Mouse (Mus musculus) NIH3T3 (cell line): ENCODE data around the gene Kif26a.

Experiments
- DNase-seq: peaks from one replicate; pipeline ENCODE4 v3.0.0-alpha.2; 2012; ENCODE audit warnings: low read depth

Kif26a gene

DNA sequence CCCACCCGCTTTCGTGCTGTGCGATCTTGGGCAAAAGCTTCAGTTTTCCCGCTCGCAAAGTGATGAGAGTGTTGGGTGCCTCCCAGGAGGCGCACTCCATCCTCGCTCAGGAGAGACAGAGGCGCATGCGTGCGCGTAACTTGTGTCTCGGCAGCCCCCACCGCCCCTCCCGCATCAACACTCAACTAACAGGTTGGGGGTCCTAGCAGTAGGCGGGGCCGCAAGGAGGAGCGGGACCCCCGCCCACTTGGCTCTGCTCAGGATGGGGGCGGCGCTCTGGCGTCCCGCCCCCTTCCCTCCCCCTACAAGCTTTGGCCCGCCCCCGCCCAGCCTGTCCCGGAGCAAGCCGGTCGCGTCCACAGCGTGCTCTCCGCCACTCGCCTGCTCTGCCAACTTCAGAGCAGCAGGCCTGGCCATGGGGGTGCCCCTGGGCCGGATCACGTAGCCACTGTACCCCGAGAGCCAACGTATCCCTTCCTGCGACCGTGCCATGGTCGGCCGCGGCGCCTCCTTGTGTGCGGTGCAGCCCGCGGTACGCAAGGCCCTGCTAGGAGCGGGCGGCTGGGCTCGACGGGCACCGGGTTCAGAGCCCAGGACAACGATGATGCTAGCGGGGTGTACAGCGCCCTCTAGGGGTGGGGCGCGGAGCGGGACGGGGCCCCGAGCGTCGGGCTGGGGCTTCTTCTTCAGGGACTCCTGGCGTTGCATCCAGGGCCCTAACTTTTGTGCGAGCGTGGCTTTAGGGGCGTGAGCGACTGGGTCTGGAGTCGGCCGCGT lies at the start of gene Kif26a:
Kif26a (plus strand) TSS at position 334 of the 777 bp plus-strand sequence.
- DNase-seq, result no peak

DNA sequence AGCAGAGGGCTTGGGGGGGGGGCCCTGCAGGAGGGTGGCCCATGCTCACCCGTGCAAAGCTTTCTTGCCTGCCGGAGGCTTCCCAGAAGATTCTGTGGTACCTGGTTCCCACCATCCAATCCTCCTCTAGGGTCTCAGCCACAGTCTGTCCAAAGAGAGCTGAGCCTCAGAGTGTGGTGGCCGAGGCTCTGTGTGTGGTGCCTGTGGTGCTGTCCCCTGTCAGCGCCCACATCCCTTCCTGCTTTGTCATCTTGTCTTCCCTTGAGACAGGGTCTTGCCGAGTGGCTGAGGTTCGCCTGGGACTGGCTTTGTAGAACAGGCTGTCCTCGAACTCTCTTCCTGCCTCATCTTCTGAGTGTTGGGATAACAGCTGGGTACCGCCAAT lies 49.3 kb upstream of the Kif26a start:
- DNase-seq, result no peak

DNA sequence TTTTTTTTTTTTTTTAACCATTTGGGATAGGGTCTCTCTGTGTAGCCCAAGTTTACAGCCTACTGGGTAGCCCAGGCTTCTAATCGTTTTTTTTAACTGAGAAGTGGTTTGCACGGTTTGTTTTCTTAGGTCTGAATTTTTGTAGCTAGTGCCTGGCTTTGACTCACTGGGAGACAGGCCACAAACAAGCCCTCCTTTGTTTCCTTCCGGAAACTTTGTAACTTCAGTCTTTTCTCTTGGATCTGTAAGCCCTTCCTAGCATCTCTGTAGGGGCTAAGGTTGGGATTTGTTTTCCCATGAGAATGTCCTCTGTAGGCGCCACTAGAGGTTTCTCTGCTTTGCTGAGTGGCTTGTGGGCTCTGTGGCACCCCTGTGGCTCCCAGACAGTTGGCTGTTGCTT lies 45.9 kb upstream of the Kif26a start:
- DNase-seq, result no peak

DNA sequence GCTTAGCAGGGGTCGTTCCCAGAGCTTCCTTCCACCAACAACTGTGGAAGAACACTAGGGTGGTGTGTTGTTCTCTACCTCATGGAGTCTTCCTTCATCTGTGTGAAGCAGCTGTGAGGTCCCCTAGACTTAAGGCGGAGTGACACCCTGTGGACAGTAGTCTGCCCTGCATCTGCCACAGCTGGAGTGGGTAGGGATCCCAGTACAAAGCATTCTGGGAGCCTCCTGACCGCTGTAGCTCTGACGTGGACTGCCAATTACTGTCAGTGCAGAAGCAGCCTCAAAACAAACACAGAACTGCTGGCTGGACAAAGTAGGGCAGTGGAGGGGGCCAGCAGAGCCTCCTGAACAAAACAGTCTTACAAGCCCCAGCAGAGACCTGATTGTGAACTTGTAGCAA lies 45.0 kb upstream of the Kif26a start:
- DNase-seq, result peak; percentile 51

DNA sequence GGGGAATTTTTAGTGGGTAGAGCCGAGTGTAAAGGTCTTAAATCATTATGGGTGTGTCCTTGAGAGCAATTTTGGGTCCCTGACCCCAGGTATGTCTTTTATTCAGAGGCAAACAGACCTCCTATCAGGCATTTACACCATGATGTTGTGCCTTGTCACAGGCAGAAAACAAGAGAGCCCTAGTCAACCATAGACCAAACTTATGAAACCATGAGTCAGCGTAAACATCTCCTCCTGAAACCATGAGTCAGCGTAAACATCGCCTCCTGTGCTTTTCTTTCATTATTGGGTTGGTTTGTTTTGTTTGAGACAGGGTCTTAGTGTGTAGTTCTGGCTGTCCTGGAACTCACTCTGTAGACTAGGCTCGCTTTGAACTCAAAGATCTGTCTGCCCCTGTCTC lies 42.8 kb upstream of the Kif26a start:
- DNase-seq, result peak; percentile 24

DNA sequence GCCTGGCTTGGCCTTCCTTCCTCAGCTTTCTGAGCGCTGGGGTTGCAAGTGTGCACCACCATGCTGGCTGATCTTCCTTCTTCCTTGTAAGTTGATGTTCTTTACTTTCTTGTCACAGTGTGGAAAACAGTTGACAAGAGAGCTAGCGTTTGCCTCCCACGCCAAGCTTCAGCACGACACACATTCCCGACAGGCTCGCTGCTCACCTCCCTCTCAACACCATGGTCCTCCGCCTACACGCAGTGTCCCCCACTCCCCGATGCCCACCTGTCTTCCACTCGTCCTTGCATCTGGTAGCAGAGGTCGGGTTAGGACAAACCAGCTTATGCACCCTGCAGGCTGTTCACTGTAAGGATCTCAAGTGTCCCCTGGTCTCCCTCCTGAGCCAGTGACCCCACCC lies 41.1 kb upstream of the Kif26a start:
- DNase-seq, result no peak

DNA sequence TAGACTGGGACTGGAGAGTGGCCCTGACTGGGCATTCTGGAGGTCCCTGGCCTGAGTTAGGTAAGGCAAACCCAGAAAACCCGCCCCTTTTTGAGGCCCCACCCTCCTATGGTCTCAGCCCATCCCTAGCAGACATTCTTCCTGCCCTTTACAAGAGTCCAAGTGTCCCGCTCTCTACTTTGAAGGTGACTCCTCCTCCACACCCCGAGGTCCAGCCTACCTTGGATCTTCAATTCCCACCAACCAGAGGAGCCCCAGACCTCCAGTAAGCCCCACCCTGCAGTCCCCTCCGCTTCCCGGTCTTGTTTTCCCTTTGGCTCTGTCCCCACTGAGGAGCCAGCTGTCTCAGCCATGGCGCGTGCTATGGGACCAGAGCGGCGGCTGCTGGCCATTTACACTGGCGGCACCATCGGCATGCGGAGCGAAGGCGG lies 39.5 kb upstream of the Kif26a start, which contains the start of gene Aspg:
Aspg (plus strand) TSS at position 139 of the 431 bp plus-strand sequence.
- no peak for DNase-seq

DNA sequence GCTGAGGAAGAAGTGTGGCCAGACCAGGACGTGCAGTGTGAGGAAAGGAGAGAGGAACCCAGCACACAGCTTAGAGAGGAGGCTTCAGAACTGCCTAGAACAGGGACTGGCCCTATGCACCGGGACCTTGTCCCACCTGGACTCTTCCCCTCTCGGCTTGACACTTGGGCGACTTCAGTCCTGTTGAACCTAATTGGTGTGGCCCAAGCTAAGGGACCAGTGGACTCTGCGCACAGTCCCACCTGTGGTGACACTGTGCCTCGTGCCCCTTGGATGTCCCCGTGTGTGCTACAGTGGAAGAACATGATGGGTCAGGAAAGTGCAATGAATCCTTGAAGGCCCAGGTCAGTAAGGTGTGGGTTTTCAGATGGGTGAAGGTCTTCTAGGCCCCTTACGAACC lies 38.3 kb upstream of the Kif26a start:
- no peak for DNase-seq

DNA sequence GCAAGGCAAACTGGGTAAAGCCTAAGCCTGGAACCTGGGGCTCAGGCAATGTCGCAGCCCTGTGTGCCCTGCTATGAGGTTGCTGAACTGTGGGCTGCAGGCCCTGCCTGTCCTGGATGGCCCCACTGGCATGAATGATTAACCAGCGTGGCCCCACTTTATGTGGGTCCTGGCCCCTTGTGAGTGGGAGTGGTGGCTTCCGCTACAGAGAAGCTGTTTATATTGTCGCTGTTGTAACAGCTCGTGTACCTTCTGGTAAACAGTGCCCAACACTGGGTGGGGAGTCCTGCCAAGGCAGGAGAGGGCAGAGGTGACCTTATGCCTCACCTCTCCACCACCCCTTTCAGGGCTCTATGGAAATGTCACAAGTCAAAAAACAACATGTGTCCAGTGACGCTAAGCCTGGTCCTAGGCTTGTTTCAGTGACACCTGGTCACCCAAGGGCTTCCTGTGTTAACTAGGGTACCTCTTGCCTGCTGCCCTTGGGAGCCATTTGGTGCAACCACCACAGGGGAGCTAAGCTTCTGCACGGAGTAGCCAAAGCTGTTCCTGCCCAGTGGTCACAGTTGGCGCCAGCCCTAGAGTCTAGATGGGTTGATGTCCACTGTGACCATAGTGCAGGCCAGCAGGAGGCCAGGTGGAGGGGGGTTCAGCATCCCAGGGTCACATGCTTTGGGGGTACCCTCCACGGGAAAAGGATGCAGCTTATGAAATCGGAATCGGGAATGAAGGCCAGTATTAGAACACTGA lies 37.1 kb upstream of the Kif26a start:
- no peak for DNase-seq

DNA sequence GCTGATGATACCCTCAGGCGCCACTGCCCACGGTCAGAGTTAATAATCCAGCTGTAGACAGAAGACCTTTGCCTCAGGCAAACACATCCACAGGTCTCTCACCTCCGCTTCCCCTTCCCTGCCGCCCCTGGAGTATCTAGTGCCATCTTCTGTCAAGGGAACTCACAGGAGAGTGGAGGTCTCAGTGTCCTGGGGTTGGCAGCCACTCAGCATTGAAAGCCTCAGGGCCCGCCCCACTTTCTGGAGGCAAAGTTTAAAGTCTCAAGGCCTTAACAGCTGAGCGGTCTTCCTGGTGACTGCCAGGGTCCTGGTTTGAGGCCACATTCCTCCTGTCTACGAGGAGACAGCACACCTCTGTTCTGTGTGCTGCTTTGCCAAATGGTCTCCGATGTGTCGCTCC lies 36.3 kb upstream of the Kif26a start:
- no peak for DNase-seq

DNA sequence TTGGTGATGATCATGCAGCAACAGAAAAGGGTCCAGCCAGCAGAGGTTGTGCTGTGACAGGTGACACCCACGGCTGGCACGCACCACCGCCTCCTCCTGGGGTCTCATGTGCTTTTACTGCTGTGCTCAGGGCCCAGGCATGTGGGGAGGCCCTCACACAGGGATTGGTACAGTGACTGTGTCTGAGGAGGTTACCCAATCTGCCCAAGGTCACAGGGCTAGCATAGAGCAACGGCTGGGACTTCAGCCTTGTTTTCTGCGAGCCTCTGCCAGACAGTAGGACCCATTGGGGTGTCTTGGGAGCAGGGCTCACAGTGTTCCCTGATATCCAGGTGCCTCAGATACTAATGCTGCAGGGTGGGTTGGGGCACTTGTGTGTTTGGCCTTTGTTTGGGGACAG lies 34.7 kb upstream of the Kif26a start:
- DNase-seq, result no peak

DNA sequence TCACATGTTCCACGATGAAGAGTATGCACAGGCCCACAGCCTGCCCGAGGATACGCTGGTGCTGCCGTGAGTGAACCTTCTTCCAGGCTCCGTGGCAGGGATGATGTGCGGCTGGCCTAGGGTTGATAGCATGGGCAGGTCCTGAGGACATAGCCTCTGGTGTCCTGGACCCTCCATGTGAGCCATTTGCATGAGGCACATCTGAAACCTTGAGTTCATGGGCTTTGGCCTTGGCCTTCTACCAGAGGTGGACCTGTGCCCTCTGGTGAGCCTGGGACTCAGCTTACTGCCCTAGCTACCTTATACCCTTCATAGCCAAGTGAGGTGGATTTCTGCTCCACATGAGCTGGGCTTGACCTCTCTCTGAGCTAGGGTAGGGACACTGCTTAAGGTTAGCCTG lies 33.8 kb upstream of the Kif26a start:
- no peak for DNase-seq

DNA sequence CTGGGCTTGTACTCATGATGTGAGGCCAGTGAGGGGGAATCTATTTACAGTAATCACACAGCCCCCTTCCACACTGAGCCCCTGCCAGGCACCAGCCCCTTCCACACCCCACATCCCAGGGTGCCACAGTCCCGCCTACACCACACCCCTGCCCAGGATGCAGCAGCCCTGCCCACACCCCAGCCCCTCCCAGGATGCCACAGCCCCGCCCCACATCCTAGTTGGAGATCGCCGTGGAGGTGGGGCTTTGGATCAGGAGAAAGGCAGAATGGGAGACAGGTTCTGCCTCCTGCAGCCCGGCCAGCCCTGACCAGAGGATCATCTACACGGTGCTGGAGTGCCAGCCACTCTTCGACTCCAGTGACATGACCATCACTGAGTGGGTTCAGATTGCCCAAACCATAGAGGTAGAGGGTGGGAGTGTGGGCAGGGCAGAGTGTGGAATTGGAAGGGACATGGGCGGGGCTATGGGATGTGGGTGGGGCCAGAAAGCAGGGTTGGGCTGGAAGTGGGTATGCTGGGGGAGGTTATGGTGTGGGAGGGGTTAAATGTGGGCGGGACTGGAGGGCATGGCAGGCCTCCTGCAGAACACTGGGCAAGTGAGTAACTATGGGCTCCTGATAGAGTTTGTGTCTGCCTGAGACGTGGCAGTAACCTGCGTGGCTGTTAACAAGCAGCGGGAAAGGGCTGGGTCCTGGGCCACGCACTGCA lies 33.2 kb upstream of the Kif26a start:
- DNase-seq, result no peak

DNA sequence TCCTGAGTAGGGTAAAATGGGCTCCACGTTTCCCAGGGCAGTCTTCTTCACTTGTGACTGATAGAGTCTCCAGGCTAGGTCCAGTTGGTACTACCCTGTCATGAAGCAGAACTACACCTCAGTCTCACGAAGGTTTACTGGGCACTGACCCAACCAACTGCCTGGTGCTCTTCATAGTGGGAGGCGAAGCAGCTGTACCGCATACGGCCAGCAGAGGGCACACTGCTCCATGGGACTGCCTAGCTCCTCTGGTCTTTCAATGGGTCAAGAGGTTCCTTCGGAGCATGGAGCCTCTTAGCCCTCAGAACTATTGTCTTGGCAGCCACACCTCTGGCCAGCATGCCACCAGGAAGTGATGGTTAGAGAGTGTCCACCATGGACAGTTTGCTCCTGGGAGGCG lies 32.3 kb upstream of the Kif26a start:
- DNase-seq, result peak; percentile 86

DNA sequence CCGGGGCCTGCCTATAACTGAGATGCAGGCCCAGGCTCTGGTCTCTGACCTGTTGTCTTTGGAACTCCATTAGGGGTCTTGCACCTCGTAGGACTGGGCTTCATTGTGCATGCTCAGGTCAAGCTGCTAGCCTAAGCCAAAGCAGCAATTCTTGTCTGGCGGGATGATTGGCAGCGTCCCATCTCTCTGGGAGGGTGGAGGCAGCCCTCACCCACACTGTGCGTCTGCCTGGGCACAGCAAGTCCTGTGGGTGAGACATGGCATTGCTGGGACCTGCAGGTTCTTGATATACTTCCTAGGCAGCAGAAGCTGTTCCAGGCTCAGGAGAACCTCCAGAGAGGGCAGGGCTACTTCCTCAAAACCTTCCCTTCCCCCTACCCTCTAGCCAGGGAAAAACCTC lies 29.0 kb upstream of the Kif26a start:
- no peak for DNase-seq

DNA sequence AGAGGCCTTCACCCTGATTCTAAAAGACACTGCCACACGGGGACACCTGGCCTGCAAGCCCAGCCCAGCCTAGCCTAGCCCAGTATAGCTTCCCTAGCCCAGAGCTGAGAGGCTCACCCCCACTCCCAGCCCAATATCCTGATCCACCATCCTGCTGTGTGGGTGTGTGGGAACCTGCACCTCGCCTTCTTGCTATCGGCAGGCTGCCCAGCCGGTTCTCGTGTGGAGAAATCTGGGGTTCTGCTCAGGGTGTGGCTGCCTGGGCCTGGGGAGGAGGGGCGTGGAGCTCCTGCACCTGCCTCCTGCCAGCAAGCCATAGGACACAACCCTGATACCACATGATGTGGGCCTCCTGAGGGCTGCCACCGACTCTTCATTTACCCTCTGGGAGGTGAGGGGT lies 28.4 kb upstream of the Kif26a start:
- DNase-seq, result no peak

DNA sequence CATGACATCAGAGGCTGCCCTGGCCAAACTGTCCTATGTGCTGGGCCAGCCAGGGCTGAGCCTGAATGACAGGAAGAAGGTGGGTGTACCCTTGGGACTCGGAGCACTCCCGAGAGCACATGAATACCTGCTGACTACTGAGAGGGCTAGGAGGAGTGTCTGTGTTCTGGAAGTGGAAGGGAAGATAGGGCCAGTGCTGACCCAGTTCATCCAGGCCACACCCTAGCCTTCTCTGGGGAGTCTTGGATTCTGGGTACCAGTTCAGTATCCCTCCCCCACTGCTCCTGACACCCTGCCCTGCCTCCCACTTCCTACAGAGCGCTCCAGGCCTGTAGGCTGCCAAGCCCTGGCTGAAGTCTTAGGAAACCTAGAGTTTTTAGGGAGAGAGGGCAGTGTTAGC lies 24.8 kb upstream of the Kif26a start:
- no peak for DNase-seq

DNA sequence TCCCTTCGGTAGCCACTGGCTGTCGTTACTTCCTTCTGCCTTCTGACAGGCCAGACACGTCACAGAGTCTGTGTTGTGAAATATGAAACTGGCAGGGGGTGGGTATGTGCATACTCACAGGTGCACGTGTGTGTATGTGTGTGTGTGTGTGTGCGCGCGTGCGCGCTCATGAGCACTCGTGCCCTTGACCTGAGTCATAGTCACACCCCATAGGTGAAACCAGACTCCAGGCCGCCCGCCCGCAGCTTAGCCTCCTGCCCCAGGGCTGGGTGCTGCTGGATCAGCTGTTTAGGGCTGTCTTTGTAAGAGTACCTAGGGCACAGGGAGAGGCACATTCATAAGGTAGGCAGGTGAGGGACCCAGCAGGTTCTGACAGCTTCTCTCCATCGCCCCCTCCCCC lies 20.1 kb upstream of the Kif26a start:
- no peak for DNase-seq

DNA sequence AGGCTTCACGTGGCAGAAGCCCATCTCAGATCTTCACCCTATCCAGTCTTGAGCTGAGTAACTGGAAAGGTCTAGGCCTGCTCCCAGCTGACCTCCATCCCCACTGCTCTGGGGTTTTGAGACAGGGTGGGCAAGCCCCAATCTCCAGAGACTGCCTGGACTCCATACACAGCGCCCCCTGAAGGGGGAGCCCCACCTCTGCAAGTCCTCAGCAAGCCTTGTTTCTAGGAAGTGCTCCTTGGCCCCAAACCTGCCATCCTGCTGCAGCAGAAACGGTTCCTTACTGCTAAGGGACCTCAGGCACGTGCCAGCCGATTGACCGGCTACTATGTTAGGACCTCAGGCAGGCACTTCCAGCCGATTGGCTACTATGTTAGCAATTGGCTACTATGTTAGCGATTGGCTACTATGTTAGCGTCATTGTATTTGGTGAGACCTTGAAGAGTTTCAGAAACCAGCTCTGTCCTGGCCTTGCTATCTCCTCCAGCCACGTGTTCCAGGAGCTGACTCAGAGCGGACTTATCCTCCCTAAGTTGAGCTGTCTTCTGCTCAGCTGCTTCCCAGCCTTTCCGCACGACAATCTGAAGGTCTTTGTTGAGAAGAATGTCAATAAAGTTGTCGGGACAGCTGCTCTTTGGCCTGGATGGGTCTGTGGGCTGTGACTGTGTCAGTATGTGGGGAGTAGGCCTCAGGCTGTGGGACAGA lies 18.9 kb upstream of the Kif26a start:
- DNase-seq, result no peak

DNA sequence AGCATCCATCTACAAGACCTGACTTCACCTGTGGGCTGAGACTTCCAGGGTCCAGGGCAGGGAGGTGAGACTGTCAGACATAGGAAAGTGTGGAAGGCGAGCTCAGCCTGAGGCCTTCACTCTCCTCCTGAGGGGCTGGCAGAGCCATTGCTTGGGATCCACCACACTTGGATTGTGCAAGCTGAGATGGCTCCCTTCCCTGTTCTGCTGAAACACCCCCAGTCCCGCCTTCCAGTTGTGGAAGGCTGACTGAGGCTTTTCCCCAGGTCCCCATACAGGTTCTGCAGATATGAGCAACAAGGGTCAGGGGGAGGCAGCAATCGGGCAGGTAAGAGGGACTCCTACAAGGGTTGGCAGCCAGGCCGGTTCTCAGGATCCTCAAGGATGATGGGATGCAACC lies 17.5 kb upstream of the Kif26a start:
- no peak for DNase-seq

DNA sequence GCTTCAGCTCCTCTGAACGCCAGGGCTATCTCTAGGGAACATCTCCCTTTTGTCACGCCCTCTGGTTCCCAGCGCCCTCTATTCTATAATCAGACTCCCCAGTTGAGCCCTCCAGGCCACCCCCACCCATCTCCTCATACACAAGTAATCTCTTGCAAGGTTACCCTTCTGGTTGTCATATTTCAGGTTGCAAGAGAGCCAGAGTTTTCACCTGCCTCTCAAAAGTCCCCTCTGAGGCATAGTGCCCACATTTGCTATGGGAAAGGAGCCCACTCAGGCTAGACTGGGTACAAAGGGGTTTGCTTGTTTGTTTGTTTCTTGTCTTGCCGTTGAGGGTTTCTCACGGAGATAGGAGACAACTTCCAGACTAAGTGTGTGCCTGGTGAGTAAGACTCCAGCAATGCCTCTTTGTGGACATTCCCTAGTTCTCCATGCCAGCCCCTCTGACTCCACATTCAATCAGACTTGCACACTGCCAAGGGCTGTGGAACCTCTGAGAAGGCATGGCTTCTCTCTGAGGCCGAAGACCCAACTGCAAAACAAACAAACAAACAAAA lies 16.6 kb upstream of the Kif26a start:
- peak; percentile 16 for DNase-seq
